ENCODE assay signal across 8 mouse cellular contexts in the genomic region with DNA sequence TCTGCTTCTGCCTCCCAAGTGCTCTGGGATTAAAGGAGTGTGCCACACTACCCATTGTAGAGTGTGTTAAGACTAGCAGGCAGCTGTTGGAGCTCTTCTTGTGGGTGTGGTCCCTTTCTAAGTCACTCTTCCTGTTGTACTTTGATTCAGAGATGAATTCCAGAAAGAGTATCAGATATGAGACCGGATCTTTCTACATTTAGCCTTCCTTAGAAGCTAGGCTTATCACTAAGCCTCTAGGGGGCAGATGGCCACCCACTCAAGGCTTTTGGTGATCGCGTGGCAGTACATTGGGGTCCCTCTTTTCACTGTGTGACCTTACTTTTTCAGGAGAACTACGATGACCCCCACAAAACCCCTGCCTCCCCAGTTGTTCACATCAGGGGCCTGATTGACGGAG. TPM values are rescaled to one million over a fixed set of nuclear protein-coding genes. Genes with fewer than 3 reads are reported as not detected.
A peak's percentile ranks its signal among the peaks of the same experiment; 100 is the strongest.
DNase-seq lines count a peak whose midpoint lies in the region; ATAC-seq lines count a peak whose summit lies in the region.

No protein-coding gene starts in this region.

- no peak for DNase-seq in lung, adult 18-20 months
- no peak for DNase-seq in liver, embryonic 11.5 days (ENCODE audit: low spot score)
- DNase-seq in embryo, embryonic 10.5 days (ENCODE audit: low spot score), result no peak
- DNase-seq in retina, postnatal 1 day, result no peak
- DNase-seq in left cerebral cortex, postnatal 10 days (ENCODE audit: extremely low spot score in 1 of 2, low spot score in 2 of 2), result no peak

- no peaks in the 10 kb centered on the region for H3K9me3 ChIP-seq in lung, embryonic 16.5 days (ENCODE audit: control insufficient read depth, low read length)
- no peaks in the 10 kb centered on the region for H3K9me3 ChIP-seq in forebrain, embryonic 16.5 days (ENCODE audit: control insufficient read depth, low read length)
- no peaks in the 10 kb centered on the region for H3K9me3 ChIP-seq in liver, embryonic 11.5 days (ENCODE audit: control insufficient read depth, low read length)
- H3K9me3 ChIP-seq in stomach, embryonic 15.5 days, result no peaks in the 10 kb centered on the region

- intact Hi-C loops in left cerebral cortex, postnatal 10 days (cut with DNase I), result no loop called here

- 67% methylated on average over 5 of the region's 5 CpGs for WGBS in lung, embryonic 16.5 days
- WGBS in forebrain, embryonic 16.5 days, result 76% methylated on average over 5 of the region's 5 CpGs
- 70% methylated on average over 5 of the region's 5 CpGs for WGBS in liver, embryonic 11.5 days
- 67% methylated on average over 5 of the region's 5 CpGs for WGBS in stomach, embryonic 15.5 days

- peaks cover 36% of the 10 kb centered on the region for H3K4me1 ChIP-seq in lung, embryonic 16.5 days (replicated peaks; ENCODE audit: control insufficient read depth, insufficient read depth, low read length)
- H3K4me1 ChIP-seq in forebrain, embryonic 16.5 days (replicated peaks; ENCODE audit: control insufficient read depth, insufficient read depth, low read length), result peaks cover 36% of the 10 kb centered on the region
- peaks cover 46% of the 10 kb centered on the region for H3K4me1 ChIP-seq in liver, embryonic 11.5 days (replicated peaks; ENCODE audit: control insufficient read depth, insufficient read depth, low read length)
- peaks cover 41% of the 10 kb centered on the region for H3K4me1 ChIP-seq in stomach, embryonic 15.5 days

- H3K9ac ChIP-seq in lung, embryonic 16.5 days (ENCODE audit: low read length), result peak overlapping the region; percentile 97; the same call in 1 of the 2 replicates
- no peak overlapping the region; the same call in 1 of the 2 replicates for H3K9ac ChIP-seq in forebrain, embryonic 16.5 days (replicated peaks; ENCODE audit: low read depth, low read length)
- peak overlapping the region; percentile 90 for H3K9ac ChIP-seq in liver, embryonic 11.5 days (ENCODE audit: low read depth, low read length)
- H3K9ac ChIP-seq in stomach, embryonic 15.5 days, result 0 out of 2 replicates have a peak overlapping the region, but pooled peaks have one; percentile 49

- no peak for ATAC-seq in lung, embryonic 16.5 days (ENCODE audit: low read depth)
- no peak for ATAC-seq in forebrain, embryonic 16.5 days
- no peak for ATAC-seq in liver, embryonic 11.5 days (replicated peaks; ENCODE audit: low FRiP score)
- ATAC-seq in stomach, embryonic 15.5 days (ENCODE audit: insufficient read depth, low FRiP score, low read depth), result no peak

- peak overlapping the region; percentile 84 for H3K4me3 ChIP-seq in lung, embryonic 16.5 days (ENCODE audit: low read length)
- peak overlapping the region; percentile 92 for H3K4me3 ChIP-seq in forebrain, embryonic 16.5 days (replicated peaks; ENCODE audit: low read length)
- H3K4me3 ChIP-seq in liver, embryonic 11.5 days (ENCODE audit: low read depth, low read length), result peak overlapping the region; percentile 83
- peak overlapping the region; percentile 74 for H3K4me3 ChIP-seq in stomach, embryonic 15.5 days (replicated peaks)

- peaks cover 57% of the 10 kb centered on the region for H3K36me3 ChIP-seq in lung, embryonic 16.5 days (ENCODE audit: control insufficient read depth, insufficient read depth, low read length)
- peaks cover 40% of the 10 kb centered on the region for H3K36me3 ChIP-seq in forebrain, embryonic 16.5 days (ENCODE audit: control insufficient read depth, insufficient read depth)
- peaks cover 58% of the 10 kb centered on the region for H3K36me3 ChIP-seq in liver, embryonic 11.5 days (ENCODE audit: control insufficient read depth, insufficient read depth, low read length)
- peaks cover 50% of the 10 kb centered on the region for H3K36me3 ChIP-seq in stomach, embryonic 15.5 days

- peak overlapping the region; percentile 89 for H3K4me2 ChIP-seq in lung, embryonic 16.5 days (ENCODE audit: low read depth, low read length)
- peak overlapping the region; percentile 94 for H3K4me2 ChIP-seq in forebrain, embryonic 16.5 days (ENCODE audit: low read length)
- H3K4me2 ChIP-seq in liver, embryonic 11.5 days, result peak overlapping the region; percentile 91
- peak overlapping the region; percentile 71 for H3K4me2 ChIP-seq in stomach, embryonic 15.5 days

- H3K27me3 ChIP-seq in lung, embryonic 16.5 days (ENCODE audit: control insufficient read depth, insufficient read depth, low read depth, low read length), result no peaks in the 10 kb centered on the region
- H3K27me3 ChIP-seq in forebrain, embryonic 16.5 days (replicated peaks; ENCODE audit: control insufficient read depth, insufficient read depth, low read length), result no peaks in the 10 kb centered on the region
- no peaks in the 10 kb centered on the region for H3K27me3 ChIP-seq in liver, embryonic 11.5 days (replicated peaks; ENCODE audit: control insufficient read depth, insufficient read depth, low read length)
- no peaks in the 10 kb centered on the region for H3K27me3 ChIP-seq in stomach, embryonic 15.5 days (replicated peaks)

- no peak overlapping the region for H3K27ac ChIP-seq in lung, embryonic 16.5 days (ENCODE audit: low read length)
- no peak overlapping the region for H3K27ac ChIP-seq in forebrain, embryonic 16.5 days (ENCODE audit: low read length)
- H3K27ac ChIP-seq in liver, embryonic 11.5 days (ENCODE audit: low read depth, low read length), result 0 out of 2 replicates have a peak overlapping the region, but pooled peaks have one; percentile 17
- peak overlapping the region; percentile 100; the same call in 1 of the 2 replicates for H3K27ac ChIP-seq in stomach, embryonic 15.5 days

RNA-seq across cellular contexts. Expression of gene Hnrnpl, which starts 4.6 kb away (rescaled TPM):
- 200 and 226 TPM in 2 replicates for polyA plus RNA-seq in lung, embryonic 16.5 days (2015; fragmentation: Nextera tagmentation; extraction: Ambion mirVana)
- polyA plus RNA-seq in forebrain, embryonic 16.5 days (2015; fragmentation: Nextera tagmentation; extraction: Ambion mirVana), result 185 and 203 TPM in 2 replicates
- polyA plus RNA-seq in liver, embryonic 11.5 days (2014; fragmentation: Nextera tagmentation; extraction: Ambion mirVana), result 238 and 279 TPM in 2 replicates
- 239 and 240 TPM in 2 replicates for polyA plus RNA-seq in stomach, embryonic 15.5 days (2015; fragmentation: Nextera tagmentation; extraction: Ambion mirVana)
- 100 to 1,000 TPM; 459 to 475 TPM for total RNA-seq in left cerebral cortex, postnatal 10 days (2021)

RNA-seq across cellular contexts. Expression of gene Ech1, which starts 12.1 kb away (rescaled TPM):
- 184 and 189 TPM in 2 replicates for polyA plus RNA-seq in lung, embryonic 16.5 days (2015; fragmentation: Nextera tagmentation; extraction: Ambion mirVana)
- 87.1 and 97.7 TPM in 2 replicates for polyA plus RNA-seq in forebrain, embryonic 16.5 days (2015; fragmentation: Nextera tagmentation; extraction: Ambion mirVana)
- polyA plus RNA-seq in liver, embryonic 11.5 days (2014; fragmentation: Nextera tagmentation; extraction: Ambion mirVana), result 107 TPM in 2 replicates
- polyA plus RNA-seq in stomach, embryonic 15.5 days (2015; fragmentation: Nextera tagmentation; extraction: Ambion mirVana), result 175 and 195 TPM in 2 replicates
- 10 to 100 TPM; 40.8 to 43.3 TPM for total RNA-seq in left cerebral cortex, postnatal 10 days (2021)

RNA-seq across cellular contexts. Expression of gene Lgals4, which starts 20.7 kb away (rescaled TPM):
- polyA plus RNA-seq in lung, embryonic 16.5 days (2015; fragmentation: Nextera tagmentation; extraction: Ambion mirVana), result 12.5 and 14.2 TPM in 2 replicates
- polyA plus RNA-seq in forebrain, embryonic 16.5 days (2015; fragmentation: Nextera tagmentation; extraction: Ambion mirVana), result 5.2 and 5.7 TPM in 2 replicates
- polyA plus RNA-seq in liver, embryonic 11.5 days (2014; fragmentation: Nextera tagmentation; extraction: Ambion mirVana), result 2.9 and 5.1 TPM in 2 replicates
- 340 and 467 TPM in 2 replicates for polyA plus RNA-seq in stomach, embryonic 15.5 days (2015; fragmentation: Nextera tagmentation; extraction: Ambion mirVana)
- total RNA-seq in left cerebral cortex, postnatal 10 days (2021), result 1 to 10 TPM; 2.4 to 2.7 TPM

RNA-seq across cellular contexts. Expression of gene Rinl, which starts 24.2 kb away (rescaled TPM):
- 9.2 and 9.5 TPM in 2 replicates for polyA plus RNA-seq in lung, embryonic 16.5 days (2015; fragmentation: Nextera tagmentation; extraction: Ambion mirVana)
- polyA plus RNA-seq in forebrain, embryonic 16.5 days (2015; fragmentation: Nextera tagmentation; extraction: Ambion mirVana), result 1.2 and 1.3 TPM in 2 replicates
- polyA plus RNA-seq in liver, embryonic 11.5 days (2014; fragmentation: Nextera tagmentation; extraction: Ambion mirVana), result 21.7 and 23.1 TPM in 2 replicates
- 6.2 and 6.6 TPM in 2 replicates for polyA plus RNA-seq in stomach, embryonic 15.5 days (2015; fragmentation: Nextera tagmentation; extraction: Ambion mirVana)
- 1 to 10 TPM in 1 of 2 experiments, under 1 TPM in 1; 0.83 to 3.5 TPM for total RNA-seq in left cerebral cortex, postnatal 10 days (2021)

RNA-seq across cellular contexts. Expression of gene Nfkbib, which starts 45.6 kb away (rescaled TPM):
- polyA plus RNA-seq in lung, embryonic 16.5 days (2015; fragmentation: Nextera tagmentation; extraction: Ambion mirVana), result 35.3 and 37.3 TPM in 2 replicates
- 58.8 and 62.1 TPM in 2 replicates for polyA plus RNA-seq in forebrain, embryonic 16.5 days (2015; fragmentation: Nextera tagmentation; extraction: Ambion mirVana)
- 61.4 and 61.8 TPM in 2 replicates for polyA plus RNA-seq in liver, embryonic 11.5 days (2014; fragmentation: Nextera tagmentation; extraction: Ambion mirVana)
- polyA plus RNA-seq in stomach, embryonic 15.5 days (2015; fragmentation: Nextera tagmentation; extraction: Ambion mirVana), result 38.7 and 40.1 TPM in 2 replicates
- 10 to 100 TPM; 34.7 to 39.6 TPM for total RNA-seq in left cerebral cortex, postnatal 10 days (2021)

Comparison
In these comparisons a context has a peak if more than half of its experiments do, and no peak if none do; other contexts are left out.
1. H3K27ac ChIP-seq: peak in liver, embryonic 11.5 days (single experiment) and stomach, embryonic 15.5 days (single experiment); none in lung, embryonic 16.5 days (single experiment) and forebrain, embryonic 16.5 days (single experiment).
2. RNA of gene Lgals4, which starts 20.7 kb away (polyA plus RNA-seq): 340 to 467 TPM in stomach, embryonic 15.5 days; 12.5 to 14.2 TPM in lung, embryonic 16.5 days, 5.2 to 5.7 TPM in forebrain, embryonic 16.5 days and 2.9 to 5.1 TPM in liver, embryonic 11.5 days; every median in the first group is over 10 times any median in the second.
3. Peak in every context shown above with its lines, with median percentiles within 50 percentile points of each other: H3K4me2 ChIP-seq and H3K4me3 ChIP-seq.